Mouse (Mus musculus): Measurements from ENCODE around the gene Fancd2os.

The Fancd2os gene

DNA sequence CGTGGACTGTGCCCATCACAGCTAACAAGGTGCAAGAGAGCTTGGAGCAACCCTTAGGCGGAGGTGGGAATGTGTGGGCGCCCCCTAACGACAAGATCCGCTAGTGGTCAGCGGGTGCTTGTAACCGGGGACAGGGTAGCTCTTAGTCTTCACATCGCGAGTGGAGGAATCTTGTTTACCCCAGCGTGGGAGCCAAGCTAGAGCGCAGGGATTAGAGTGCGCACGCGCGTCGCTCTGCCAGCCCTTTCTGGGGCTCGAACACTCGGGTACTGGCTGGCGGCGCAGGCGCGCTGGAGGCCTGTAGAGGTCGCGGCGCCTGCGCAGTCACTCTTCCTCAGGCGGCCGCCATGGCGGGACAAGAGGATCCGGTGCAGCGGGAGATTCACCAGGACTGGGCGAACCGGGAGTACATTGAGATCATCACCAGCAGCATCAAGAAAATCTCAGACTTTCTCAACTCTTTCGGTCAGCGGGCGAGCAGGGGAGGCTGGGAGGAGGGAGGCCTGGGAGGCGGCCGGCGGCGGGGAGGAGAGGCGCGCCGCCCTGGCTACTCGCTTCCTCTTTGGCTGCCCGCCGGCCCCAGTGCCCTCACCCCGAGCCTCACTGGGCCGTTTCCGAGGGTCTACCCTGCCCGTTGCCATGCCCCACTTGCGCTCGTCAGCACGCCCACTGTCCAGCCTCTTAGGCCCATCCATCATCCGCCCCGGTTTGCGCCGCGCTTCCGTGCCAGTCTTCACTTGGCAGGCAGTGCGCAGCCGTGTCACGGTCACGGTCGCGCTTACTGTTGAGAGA, 4.1 kb upstream of the Fancd2os start, which contains the start of gene Brk1:
Gene Brk1 (plus strand): TSS at position 341 of the 792 bp plus-strand sequence.
- peak; percentile 86 to 89 for DNase-seq

DNA sequence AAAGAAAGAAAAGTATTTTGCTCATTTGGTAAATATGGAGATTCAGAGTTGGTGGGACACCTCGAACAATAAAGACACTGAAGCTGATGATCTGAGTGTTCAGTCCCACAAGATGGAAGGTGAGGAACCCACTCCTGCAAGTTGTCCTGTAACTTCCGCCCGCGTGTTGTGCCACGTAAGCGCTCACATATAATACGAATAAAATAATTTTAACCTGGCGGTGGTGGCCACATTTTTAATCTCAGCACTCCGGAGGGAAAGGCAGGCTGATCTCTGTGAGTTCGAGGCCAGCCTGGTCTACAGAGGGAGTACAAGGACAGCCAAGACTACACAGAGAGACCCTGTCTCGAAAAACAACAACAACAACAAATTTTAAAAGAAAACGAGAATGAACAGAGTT, 3.5 kb upstream of the Fancd2os start:
- DNase-seq = peak in 1 of 2 experiments; percentile 8

DNA sequence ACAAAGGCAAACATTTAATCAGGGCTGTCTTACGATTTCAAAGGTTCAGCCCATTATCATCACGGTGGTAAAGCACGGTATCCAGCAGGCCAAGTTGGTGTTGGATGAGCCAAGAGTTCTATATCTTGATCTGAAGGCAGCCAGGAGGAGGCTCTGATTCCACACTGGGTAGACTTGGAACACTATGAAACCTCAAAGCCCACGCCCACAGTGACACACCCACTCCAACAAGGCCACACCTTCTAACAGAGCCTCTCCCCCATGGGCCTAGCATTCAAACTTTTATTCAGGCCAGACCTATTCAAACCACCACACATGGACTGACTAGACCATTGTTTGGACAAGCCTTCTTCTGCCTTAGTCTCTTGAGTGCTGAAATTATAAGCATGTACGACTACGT, 2.3 kb upstream of the Fancd2os start:
- DNase-seq = no peak

DNA sequence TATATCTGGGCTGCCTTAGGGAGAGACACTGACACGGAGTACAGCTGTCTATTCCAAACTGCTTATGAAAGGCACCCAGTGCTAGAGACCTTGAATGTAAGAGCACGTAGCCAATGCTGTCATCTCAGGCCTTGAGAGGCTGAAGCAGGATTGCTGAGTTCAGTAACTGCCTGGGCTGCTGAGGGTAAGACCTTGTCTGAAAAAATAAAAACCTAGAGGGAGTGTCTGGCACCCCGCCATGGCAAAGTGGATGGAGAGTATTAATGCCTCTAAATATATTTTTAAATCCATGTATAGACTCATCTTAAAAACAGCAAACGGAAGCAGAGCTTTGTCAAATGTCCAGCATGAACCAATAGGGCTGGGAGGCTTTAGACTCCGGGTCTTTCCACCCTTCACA, 682 bp downstream of the Fancd2os start:
- no peak for DNase-seq

DNA sequence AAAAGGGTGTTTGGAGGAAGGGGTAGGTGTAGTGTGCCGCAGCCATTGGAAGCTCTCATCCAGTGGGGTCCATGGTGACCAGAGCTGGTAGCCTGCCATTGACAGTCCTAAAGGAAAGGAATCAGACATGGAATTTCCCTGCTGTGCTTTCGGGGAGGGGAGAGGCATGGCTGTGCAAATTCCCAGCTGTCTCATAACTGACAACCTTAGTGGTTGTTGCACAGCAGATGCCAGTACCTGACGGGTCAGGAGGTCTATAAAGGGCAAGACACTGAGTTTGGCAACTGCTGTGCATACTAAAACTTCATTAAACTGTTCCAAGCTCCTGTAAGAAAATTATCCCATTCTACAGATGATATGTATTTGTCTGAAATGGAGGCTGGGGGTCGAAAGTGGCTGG, 2.6 kb downstream of the Fancd2os start:
- no peak for DNase-seq

DNA sequence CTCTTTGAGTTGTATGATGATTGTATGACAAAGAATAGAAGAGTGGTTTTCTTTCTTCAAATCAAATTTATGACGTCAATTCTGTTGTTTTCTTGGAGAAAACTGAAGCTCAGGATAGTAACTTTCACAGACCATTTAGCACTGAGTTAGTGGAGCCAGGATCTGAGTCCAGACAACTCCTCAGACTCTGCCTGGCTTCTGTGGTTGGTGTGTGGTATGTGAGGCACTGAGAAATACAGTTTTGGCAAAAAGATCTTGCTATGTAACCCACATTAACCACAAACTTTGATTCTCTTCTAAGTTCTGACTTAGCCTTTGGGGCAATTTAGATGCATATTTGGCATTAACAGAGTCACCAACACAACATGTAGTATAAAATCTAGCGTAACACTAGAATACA, 7.9 kb downstream of the Fancd2os start:
- no peak for DNase-seq

DNA sequence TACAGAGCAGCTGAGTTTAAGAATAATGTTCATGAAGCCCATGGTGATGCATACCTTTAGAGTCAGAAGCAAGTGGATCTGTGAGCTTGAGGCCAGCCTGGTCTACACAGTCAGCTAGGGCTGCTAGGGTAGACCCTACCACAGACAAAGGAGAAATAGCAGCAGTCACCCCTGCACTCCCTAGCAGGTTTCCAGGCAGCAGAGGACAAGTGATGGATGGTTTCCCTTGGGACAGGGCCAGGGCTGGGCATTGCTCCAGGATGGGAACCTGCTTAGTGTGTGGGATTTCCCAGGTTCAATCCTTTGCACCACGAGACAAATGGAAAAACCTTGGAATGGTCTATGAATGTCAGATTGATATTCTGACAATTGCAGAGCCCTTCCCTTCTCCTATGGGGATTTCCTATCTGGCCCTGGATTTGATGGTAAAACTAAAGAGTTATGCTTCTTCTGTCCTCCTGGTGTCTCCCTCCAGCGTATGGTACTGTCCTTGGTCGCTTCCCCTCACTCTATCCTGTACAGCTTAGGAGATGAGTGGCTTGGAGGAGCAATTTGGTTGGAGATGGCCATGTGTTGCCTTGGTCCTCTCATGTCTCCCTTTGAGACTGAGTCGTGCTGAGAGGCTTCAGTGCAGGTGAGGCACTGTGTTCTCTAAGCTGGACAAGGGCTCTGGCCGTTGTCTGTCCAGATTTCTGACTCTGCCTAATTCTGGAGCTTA, 13.9 kb downstream of the Fancd2os start:
- peak; percentile 14 to 31 for DNase-seq

DNA sequence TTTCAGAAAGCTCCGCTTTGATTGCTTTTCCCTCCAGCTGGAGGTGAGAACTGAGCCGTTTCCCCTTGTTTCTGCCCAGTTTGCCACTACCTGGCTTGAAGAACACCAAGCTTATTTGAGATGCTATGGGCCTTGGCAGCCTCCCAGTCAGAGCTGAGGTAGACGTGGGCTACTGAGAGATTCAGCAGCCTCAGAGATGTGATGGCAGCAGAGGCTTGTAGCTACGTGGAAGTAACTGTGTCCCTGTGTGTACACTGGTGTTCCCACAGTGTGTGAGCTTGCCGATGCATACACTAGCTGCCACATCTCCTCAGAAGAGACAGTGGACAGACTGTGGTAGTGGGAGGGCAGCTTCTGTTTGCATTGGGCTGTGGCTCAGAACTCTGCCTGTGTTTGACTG, 15.4 kb downstream of the Fancd2os start:
- DNase-seq = no peak

DNA sequence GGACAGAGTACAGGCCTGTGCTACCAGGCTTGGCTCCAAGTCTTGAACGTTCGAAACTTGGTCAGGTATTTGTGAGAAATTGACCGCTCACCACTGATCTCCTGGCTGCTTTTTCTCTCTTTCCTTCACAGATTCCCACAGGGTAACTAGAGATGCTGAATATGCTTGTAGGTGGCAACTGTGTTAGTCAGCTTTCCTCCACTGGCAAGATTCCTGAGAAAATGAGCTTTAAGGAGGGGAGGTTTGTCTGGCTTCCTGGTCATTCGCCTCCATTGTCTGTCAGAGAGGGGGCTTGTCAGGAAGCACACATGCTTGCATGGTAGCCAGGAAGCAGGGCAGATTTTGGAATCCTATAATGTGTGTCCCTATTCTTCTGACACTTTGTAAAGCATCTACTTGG, 17.5 kb downstream of the Fancd2os start:
- DNase-seq = no peak

DNA sequence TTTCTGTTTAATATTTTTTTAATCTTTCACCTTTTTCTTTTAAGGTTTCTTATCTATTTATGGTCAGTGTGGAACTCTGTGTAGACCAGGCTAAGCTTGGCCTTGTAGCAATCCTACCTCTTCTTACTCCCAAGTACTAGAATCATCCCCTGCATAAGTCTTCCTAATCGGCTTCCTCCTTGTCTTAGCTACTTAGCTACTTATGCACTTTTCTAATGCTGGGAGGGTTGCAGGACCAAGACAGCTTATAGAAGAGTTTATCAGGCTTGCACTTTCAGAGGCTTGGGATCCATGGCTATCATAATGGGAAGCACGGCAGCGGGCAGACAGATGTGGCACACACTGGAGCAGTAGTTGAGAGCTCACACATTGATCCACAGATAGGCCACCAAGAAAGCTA, 21.2 kb downstream of the Fancd2os start:
- no peak for DNase-seq

DNA sequence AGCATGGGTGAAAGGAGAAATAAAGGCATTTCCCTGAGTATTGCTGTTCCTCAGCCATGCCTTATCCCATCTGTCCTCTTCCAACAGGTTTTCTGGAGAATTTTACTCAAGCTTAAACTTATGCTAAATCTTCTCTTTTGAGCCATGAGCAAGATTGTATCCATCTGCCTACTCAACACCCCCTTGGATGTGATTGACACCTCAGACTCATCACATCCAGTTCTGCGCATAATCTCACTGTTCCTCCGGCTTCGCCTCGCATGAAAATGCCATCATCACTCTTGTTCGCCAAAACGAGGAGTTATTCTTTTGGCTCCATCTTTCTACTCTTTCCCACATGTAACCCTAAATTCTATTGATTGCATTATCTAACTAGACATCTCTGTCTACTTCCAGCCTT, 24.5 kb downstream of the Fancd2os start:
- no peak for DNase-seq

DNA sequence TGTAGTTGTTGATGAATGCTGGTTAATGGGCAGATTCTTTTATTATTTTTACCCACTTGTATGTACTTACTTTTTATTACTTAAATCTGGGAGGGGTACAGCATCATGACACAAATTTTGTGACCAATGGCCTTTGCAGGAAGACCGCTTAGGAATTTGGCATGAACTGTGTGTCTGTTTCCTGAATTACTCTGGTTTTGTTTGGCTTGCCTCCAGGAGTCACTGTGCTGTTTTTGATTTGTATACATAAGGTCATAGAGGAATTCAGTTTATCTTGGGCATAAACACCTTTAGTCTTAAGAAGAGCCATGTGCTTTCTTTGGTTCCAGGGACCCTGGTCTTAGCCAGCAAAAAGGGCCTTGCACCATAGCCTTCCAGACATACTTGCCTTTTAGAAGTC, 36.0 kb downstream of the Fancd2os start:
- no peak for DNase-seq

DNA sequence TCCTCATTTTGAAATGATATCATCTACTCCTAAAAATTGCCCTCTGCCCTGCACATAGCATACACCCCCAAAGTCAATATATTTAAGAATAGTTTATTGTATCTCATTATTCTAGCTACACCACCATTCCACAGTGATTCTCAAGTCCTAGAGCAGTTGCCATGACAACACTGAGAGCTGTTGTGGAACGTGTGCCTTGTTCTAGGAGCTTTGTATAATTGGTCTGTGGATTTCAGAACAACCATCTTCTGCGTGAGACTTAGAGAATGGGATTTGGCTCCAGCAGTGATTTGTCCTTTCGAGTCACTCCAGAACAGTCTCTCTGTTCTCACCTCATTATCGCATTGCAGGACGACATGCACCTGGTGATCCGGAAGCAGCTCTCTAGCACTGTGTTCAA, 40.8 kb downstream of the Fancd2os start:
- no peak for DNase-seq

Data from lung, adult 18-20 months (tissue).